Mouse (Mus musculus) CH12.LX (cell line): Measurements from ENCODE around the gene Senp1.

Experiments
- EP300 ChIP-seq: IDR thresholded peaks from 2 replicates; pipeline ENCODE4 v1.6.1; 2011; ENCODE audit warnings: low read length, improper control_type of control experiment
- NRF1 ChIP-seq: IDR thresholded peaks from 2 replicates; pipeline ENCODE4 v1.6.1; 2014; ENCODE audit warnings: low read depth, mild to moderate bottlenecking, inconsistent platforms, low read length, improper control_type of control experiment, moderate library complexity
- ZMIZ1 ChIP-seq: IDR thresholded peaks from 2 replicates; pipeline ENCODE4 v1.6.1; 2012; ENCODE audit warnings: low read depth, mild to moderate bottlenecking, inconsistent platforms, low read length, improper control_type of control experiment

DNA sequence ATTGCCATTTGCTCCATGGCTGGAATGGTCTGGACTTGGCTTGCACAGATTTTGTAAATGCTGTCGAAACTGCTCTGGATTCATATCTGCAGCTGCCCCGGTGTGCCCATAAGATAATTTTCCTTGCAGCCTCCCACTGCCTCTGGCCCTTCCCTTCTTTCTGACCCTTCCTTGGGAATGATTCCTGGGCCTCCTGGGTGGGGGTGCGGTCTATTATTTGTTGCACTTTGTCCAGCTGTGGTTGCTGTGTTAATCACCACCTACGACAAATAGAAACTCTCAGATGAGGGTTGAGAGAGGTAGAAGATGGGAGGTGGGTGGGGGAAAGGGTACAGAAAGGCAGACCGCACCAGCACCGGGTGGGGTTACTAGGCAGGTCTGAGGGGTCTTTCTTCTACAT lies 13.7 kb upstream of the Senp1 start:
- TF ChIP-seq NRF1 = no peak
- no peak for TF ChIP-seq EP300
- TF ChIP-seq ZMIZ1 = no peak
